Mouse (Mus musculus) cerebellum, adult 2 months (tissue): ENCODE results near the gene Tmem125. TPM values are rescaled to one million over a fixed set of nuclear protein-coding genes. Genes with fewer than 3 reads are reported as not detected.
"Not testable (repeated sequence)": the region's sequence is repeated elsewhere in the genome, so short reads cannot be mapped to it uniquely, and the experiment has no call there.

Experiments
- DNase-seq, 2 experiments: peaks; one replicate each; pipeline ENCODE4 v3.0.0; 2021
- H3K27ac ChIP-seq: fragments of 200-500 bp; 2 replicates; pipeline ENCODE4 v1.5.1; 2012; ENCODE audit warnings: low read length, control low read depth, inconsistent platforms; ENCODE audit not compliant: insufficient read depth
- H3K27me3 ChIP-seq: fragments of 200-500 bp; 2 replicates; pipeline ENCODE4 v1.6.1; 2012; ENCODE audit warnings: inconsistent platforms, mild to moderate bottlenecking, low read length, moderate library complexity; ENCODE audit not compliant: control insufficient read depth, insufficient read depth
- H3K4me1 ChIP-seq: fragments of 200-500 bp; 2 replicates; pipeline ENCODE4 v1.6.1; 2011; ENCODE audit warnings: low read length; ENCODE audit not compliant: control insufficient read depth, insufficient read depth
- H3K4me3 ChIP-seq: fragments of 200-500 bp; replicated peaks from 2 replicates; pipeline ENCODE3; 2011; ENCODE audit warnings: mild to moderate bottlenecking, low read depth, low read length, control low read depth; ENCODE audit not compliant: insufficient read depth
- CTCF ChIP-seq: fragments of 200-500 bp; IDR thresholded peaks from 2 replicates; pipeline ENCODE4 v1.5.1; 2011; ENCODE audit warnings: low read depth, mild to moderate bottlenecking, control low read depth, low read length, moderate library complexity, borderline replicate concordance; ENCODE audit not compliant: insufficient read depth
- POLR2A ChIP-seq: fragments of 200-500 bp; IDR thresholded peaks from 2 replicates; pipeline ENCODE4 v1.6.1; 2011; ENCODE audit warnings: low read length, control low read depth, borderline replicate concordance; ENCODE audit not compliant: insufficient read depth
- WGBS: fragments of 180-500 bp; shearing (Covaris S2); methylation state at CpG from one replicate; pipeline ENCODE4 v1.1.7; 2018; 5-methylcytosine and 5-hydroxymethylcytosine counted together
- polyA plus RNA-seq: library from polyadenylated mRNA; depleted of rRNA; stranded (reverse); fragments of >200 nt; gene quantifications from 2 replicates; pipeline ENCODE4 v1.2.3, GENCODE M21; 2012

Gene Tmem125
- polyA plus RNA-seq, 1 experiment, result 60.1 TPM

DNA sequence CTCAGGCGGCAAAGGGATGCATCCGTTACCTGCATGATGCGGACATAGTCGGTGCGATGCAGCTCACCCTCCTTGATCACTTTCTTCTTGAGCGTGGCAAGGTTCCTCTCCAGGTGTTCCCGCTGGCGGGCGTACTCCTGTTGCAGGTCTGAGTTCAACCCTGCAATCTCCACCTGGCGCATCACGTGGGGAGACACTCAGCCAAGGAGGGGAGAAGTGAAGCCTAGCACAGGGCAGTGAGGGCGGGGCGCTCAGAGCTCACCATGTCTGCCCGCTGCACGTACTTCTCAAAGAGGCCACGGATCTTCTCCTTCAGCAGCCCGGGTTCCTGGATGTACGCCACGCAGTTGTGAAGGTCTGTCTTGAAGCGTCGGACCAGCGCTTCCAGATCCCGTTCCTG is 25.5 kb upstream of the Tmem125 start:
- Histone ChIP-seq H3K4me3 (no peak overlapping the region), H3K4me1 (no peaks in the 10 kb centered on the region), H3K27me3 (no peaks in the 10 kb centered on the region), H3K27ac (no peak overlapping the region)
- no peak for DNase-seq
- 62% methylated on average over 23 of the region's 23 CpGs for WGBS
- no peak for TF ChIP-seq CTCF
- TF ChIP-seq POLR2A, result no peak

GRCm38 (mm10) chr4:118568709-118569108 is 24.9 kb upstream of the Tmem125 start:
- H3K4me3 ChIP-seq, result no peak overlapping the region
- H3K4me1 ChIP-seq, result no peaks in the 10 kb centered on the region
- WGBS, result 62% methylated on average over 10 of the region's 10 CpGs

GRCm38 (mm10) chr4:118566161-118566676 is 22.4 kb upstream of the Tmem125 start:
- Histone ChIP-seq H3K27ac (no peak overlapping the region), H3K27me3 (no peaks in the 10 kb centered on the region), H3K4me1 (no peaks in the 10 kb centered on the region), H3K4me3 (no peak overlapping the region)
- TF ChIP-seq POLR2A, result no peak
- TF ChIP-seq CTCF, result peak; percentile 47; the same call in 1 of the 2 replicates
- WGBS, result 31% methylated on average over 7 of the region's 7 CpGs
- peak; percentile 21 to 23 for DNase-seq

More at GRCm38 (mm10) chr4:118568709-118569108, 24.9 kb upstream of the Tmem125 start:
- no peak overlapping the region for H3K27ac ChIP-seq
- no peak for TF ChIP-seq POLR2A
- TF ChIP-seq CTCF, result no peak
- H3K27me3 ChIP-seq, result no peaks in the 10 kb centered on the region
- DNase-seq, result no peak

DNA sequence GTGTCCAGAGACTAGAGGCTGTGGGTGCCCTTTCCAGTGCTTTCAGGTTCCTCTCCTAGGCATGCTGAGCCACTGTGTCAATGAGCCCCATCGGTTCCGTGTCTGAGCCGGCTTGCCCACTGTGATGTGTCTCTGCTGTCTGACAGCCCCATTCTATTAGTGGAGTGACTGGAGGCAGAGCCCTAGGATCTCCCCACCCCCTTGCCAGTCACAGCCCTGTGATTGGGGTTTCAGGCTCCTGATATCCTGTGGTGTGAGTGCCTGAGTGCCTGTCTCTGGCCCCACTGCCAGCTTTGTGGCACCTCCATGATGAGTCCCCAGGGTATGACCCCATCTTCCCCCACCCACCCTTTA is 21.1 kb upstream of the Tmem125 start:
- 20% methylated on average over 3 of the region's 3 CpGs for WGBS
- TF ChIP-seq POLR2A, result no peak
- no peak for TF ChIP-seq CTCF
- no peak for DNase-seq
- no peak overlapping the region for H3K4me3 ChIP-seq
- no peaks in the 10 kb centered on the region for H3K27me3 ChIP-seq
- H3K27ac ChIP-seq, result no peak overlapping the region
- H3K4me1 ChIP-seq, result no peaks in the 10 kb centered on the region

- Histone ChIP-seq H3K4me3 (no peak overlapping the region), H3K27me3 (no peaks in the 10 kb centered on the region), H3K4me1 (no peaks in the 10 kb centered on the region), H3K27ac (no peak overlapping the region)
- TF ChIP-seq POLR2A, result no peak
- no peak for TF ChIP-seq CTCF
- WGBS, result 35% methylated on average over 13 of the region's 13 CpGs
- no peak for DNase-seq
Observed at GRCm38 (mm10) chr4:118564062-118564925, 20.4 kb upstream of the Tmem125 start.

GRCm38 (mm10) chr4:118553039-118553649 is 9.3 kb upstream of the Tmem125 start:
- DNase-seq, result no peak
- no peak for TF ChIP-seq POLR2A
- TF ChIP-seq CTCF, result no peak
- no peak overlapping the region for H3K27ac ChIP-seq
- H3K4me1 ChIP-seq, result no peaks in the 10 kb centered on the region
- H3K4me3 ChIP-seq, result no peak overlapping the region
- WGBS, result 86% methylated on average over 3 of the region's 3 CpGs
- H3K27me3 ChIP-seq, result no peaks in the 10 kb centered on the region

GRCm38 (mm10) chr4:118548130-118548480 is 4.3 kb upstream of the Tmem125 start:
- 87% methylated on average over 10 of the region's 10 CpGs for WGBS
- not testable (repeated sequence) for H3K4me3 ChIP-seq, H3K27ac ChIP-seq, H3K4me1 ChIP-seq, H3K27me3 ChIP-seq
- peak in 1 of 2 experiments; percentile 19 for DNase-seq

DNA sequence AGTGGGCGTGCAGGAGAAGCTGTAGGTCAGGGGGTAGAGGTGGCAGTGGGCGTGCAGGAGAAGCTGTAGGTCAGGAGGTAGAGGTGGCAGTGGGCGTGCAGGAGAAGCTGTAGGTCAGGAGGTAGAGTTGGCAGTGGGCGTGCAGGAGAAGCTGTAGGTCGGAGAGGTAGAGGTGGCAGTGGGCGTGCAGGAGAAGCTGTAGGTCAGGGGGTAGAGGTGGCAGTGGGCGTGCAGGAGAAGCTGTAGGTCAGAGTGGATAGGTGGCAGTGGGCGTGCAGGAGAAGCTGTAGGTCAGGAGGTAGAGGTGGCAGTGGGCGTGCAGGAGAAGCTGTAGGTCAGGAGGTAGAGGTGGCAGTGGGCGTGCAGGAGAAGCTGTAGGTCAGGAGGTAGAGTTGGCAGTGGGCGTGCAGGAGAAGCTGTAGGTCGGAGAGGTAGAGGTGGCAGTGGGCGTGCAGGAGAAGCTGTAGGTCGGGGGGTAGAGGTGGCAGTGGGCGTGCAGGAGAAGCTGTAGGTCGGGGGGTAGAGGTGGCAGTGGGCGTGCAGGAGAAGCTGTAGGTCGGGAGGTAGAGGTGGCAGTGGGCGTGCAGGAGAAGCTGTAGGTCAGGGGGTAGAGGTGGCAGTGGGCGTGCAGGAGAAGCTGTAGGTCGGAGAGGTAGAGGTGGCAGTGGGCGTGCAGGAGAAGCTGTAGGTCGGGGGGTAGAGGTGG is 3.7 kb upstream of the Tmem125 start:
- H3K4me3 ChIP-seq, H3K27ac ChIP-seq, H3K27me3 ChIP-seq, H3K4me1 ChIP-seq: not testable (repeated sequence)
- DNase-seq, result peak; percentile 50 to 62
- 91% methylated on average over 23 of the region's 23 CpGs for WGBS
